Mouse (Mus musculus) hindbrain, postnatal 0 days (tissue): ENCODE data around the gene Ak2. TPM values are rescaled to one million over a fixed set of nuclear protein-coding genes. Genes with fewer than 3 reads are reported as not detected.

Source experiments
- ATAC-seq: fragments of 200-750 bp; cut with Nextera tagmentation; 2 replicates; pipeline ENCODE4 v1.8.0; 2017; ENCODE audit warnings: mild to moderate bottlenecking, moderate TSS enrichment, moderate library complexity
- DNase-seq: peaks from one replicate; pipeline ENCODE4 v3.0.0-alpha.2; 2015; ENCODE audit warnings: low spot score
- H3K27ac ChIP-seq: fragments of 300-500 bp; sonication (generic); 2 replicates; pipeline ENCODE4 v1.5.1; 2014; ENCODE audit warnings: mild to moderate bottlenecking
- H3K27me3 ChIP-seq: fragments of 300-500 bp; sonication (generic); 2 replicates; pipeline ENCODE4 v1.6.1; 2014; ENCODE audit warnings: low read length, mixed read lengths; ENCODE audit not compliant: insufficient read depth
- H3K36me3 ChIP-seq: fragments of 300-500 bp; sonication (generic); 2 replicates; pipeline ENCODE4 v1.6.1; 2014; ENCODE audit warnings: low read length, mixed read lengths; ENCODE audit not compliant: insufficient read depth
- H3K4me1 ChIP-seq: fragments of 300-500 bp; sonication (generic); 2 replicates; pipeline ENCODE4 v1.6.1; 2014; ENCODE audit warnings: antibody characterized with exemption, low read length, mixed read lengths; ENCODE audit not compliant: insufficient read depth
- H3K4me2 ChIP-seq: fragments of 300-500 bp; sonication (generic); 2 replicates; pipeline ENCODE4 v1.6.1; 2014; ENCODE audit warnings: low read depth, mild to moderate bottlenecking, low read length, moderate library complexity, mixed read lengths
- H3K4me3 ChIP-seq: fragments of 300-500 bp; sonication (generic); 2 replicates; pipeline ENCODE4 v1.5.1; 2014; ENCODE audit warnings: low read length
- H3K9ac ChIP-seq: fragments of 300-500 bp; sonication (generic); replicated peaks from 2 replicates; pipeline ENCODE4 v1.6.1; 2014; ENCODE audit warnings: mild to moderate bottlenecking, low read length, moderate library complexity, mixed read lengths
- H3K9me3 ChIP-seq: fragments of 300-500 bp; sonication (generic); 2 replicates; pipeline ENCODE4 v1.6.1; 2016; ENCODE audit warnings: low read length, mixed read lengths
- CTCF ChIP-seq: IDR thresholded peaks from 2 replicates; pipeline ENCODE4 v1.5.1; 2016; ENCODE audit warnings: antibody characterized with exemption, control low read depth, low read depth
- WGBS: fragments of 180-500 bp; shearing (Covaris S2); extraction: QIAGEN DNeasy Blood & Tissue Kit; methylation state at CpG from one replicate; pipeline ENCODE4 v1.1.7; 2014; 5-methylcytosine and 5-hydroxymethylcytosine counted together
- polyA plus RNA-seq: library from polyadenylated mRNA; unstranded; fragments of >200 nt; fragmentation: Nextera tagmentation; extraction: Ambion mirVana; gene quantifications from 2 replicates; pipeline ENCODE4 v1.2.1, GENCODE M21; 2015
- total RNA-seq: library from RNA; depleted of rRNA; stranded (reverse); fragments of >200 nt; gene quantifications from 2 replicates; pipeline ENCODE4 v1.2.3, GENCODE M21; 2014

Ak2 gene
- total and polyA plus RNA-seq, 2 experiments from 2014 or later, result 32.3 to 78.5 TPM

- Histone ChIP-seq H3K9ac (peak overlapping the region; percentile 70), H3K4me3 (peak overlapping the region; percentile 83), H3K27me3 (no peaks in the 10 kb centered on the region), H3K4me2 (peak overlapping the region; percentile 94), H3K36me3 (no peaks in the 10 kb centered on the region), H3K4me1 (peaks cover 15% of the 10 kb centered on the region), H3K9me3 (no peaks in the 10 kb centered on the region), H3K27ac (peak overlapping the region; percentile 75)
- WGBS, result under 1% methylated on average over 49 of the region's 49 CpGs
- TF ChIP-seq CTCF, result no peak
- DNase-seq, result peak; percentile 97
- peak; percentile 100 for ATAC-seq
Measured at GRCm38 (mm10) chr4:128993025-128993662, 1.4 kb downstream of the Ak2 start.

- Histone ChIP-seq H3K27me3 (no peaks in the 10 kb centered on the region), H3K36me3 (no peaks in the 10 kb centered on the region), H3K4me3 (peak overlapping the region; percentile 83), H3K9ac (peak overlapping the region; percentile 70), H3K9me3 (no peaks in the 10 kb centered on the region), H3K4me1 (peaks cover 15% of the 10 kb centered on the region), H3K4me2 (peak overlapping the region; percentile 94), H3K27ac (peak overlapping the region; percentile 75)
- no peak for TF ChIP-seq CTCF
- 2% methylated on average over 12 of the region's 12 CpGs for WGBS
- no peak for ATAC-seq
- peak; percentile 53 for DNase-seq
Measured at GRCm38 (mm10) chr4:128993675-128994074, 1.9 kb downstream of the Ak2 start.

- no peak for ATAC-seq
- H3K4me1 ChIP-seq, result peaks cover 11% of the 10 kb centered on the region
Measured at GRCm38 (mm10) chr4:128995238-128995637, 3.5 kb downstream of the Ak2 start.

GRCm38 (mm10) chr4:128997258-128997657 is 5.5 kb downstream of the Ak2 start:
- TF ChIP-seq CTCF, result no peak
- H3K27ac ChIP-seq, result no peak overlapping the region
- H3K4me1 ChIP-seq, result peaks cover 11% of the 10 kb centered on the region
- peaks cover 15% of the 10 kb centered on the region for H3K36me3 ChIP-seq
- H3K27me3 ChIP-seq, result no peaks in the 10 kb centered on the region
- ATAC-seq (no peak), DNase-seq (no peak)
- H3K9me3 ChIP-seq, result no peaks in the 10 kb centered on the region
- H3K9ac ChIP-seq, result no peak overlapping the region
- WGBS, result 73% methylated on average over 8 of the region's 8 CpGs
- no peak overlapping the region for H3K4me3 ChIP-seq
- H3K4me2 ChIP-seq, result no peak overlapping the region

More at GRCm38 (mm10) chr4:128995238-128995637, 3.5 kb downstream of the Ak2 start:
- no peak overlapping the region for H3K4me2 ChIP-seq
- 86% methylated on average over 7 of the region's 7 CpGs for WGBS
- H3K9ac ChIP-seq, result no peak overlapping the region
- no peak for DNase-seq
- H3K9me3 ChIP-seq, result no peaks in the 10 kb centered on the region
- TF ChIP-seq CTCF, result no peak
- H3K27ac ChIP-seq, result no peak overlapping the region
- no peak overlapping the region for H3K4me3 ChIP-seq
- H3K27me3 ChIP-seq, result no peaks in the 10 kb centered on the region
- no peaks in the 10 kb centered on the region for H3K36me3 ChIP-seq

- no peak overlapping the region for H3K4me3 ChIP-seq
- no peak overlapping the region for H3K9ac ChIP-seq
- H3K4me1 ChIP-seq, result peaks cover 11% of the 10 kb centered on the region
- no peaks in the 10 kb centered on the region for H3K27me3 ChIP-seq
- DNase-seq, result no peak
- H3K4me2 ChIP-seq, result no peak overlapping the region
- TF ChIP-seq CTCF, result no peak
- H3K9me3 ChIP-seq, result no peaks in the 10 kb centered on the region
- H3K36me3 ChIP-seq, result peaks cover 18% of the 10 kb centered on the region
- no peak for ATAC-seq
- H3K27ac ChIP-seq, result no peak overlapping the region
- 80% methylated on average over 8 of the region's 8 CpGs for WGBS
Measured at GRCm38 (mm10) chr4:128998401-128998800, 6.6 kb downstream of the Ak2 start.

- Histone ChIP-seq H3K36me3 (peaks cover 26% of the 10 kb centered on the region), H3K4me2 (no peak overlapping the region), H3K4me1 (no peaks in the 10 kb centered on the region), H3K9me3 (no peaks in the 10 kb centered on the region), H3K27me3 (no peaks in the 10 kb centered on the region), H3K27ac (no peak overlapping the region), H3K4me3 (no peak overlapping the region), H3K9ac (no peak overlapping the region)
- no peak for TF ChIP-seq CTCF
- ATAC-seq, result no peak
- WGBS, result 87% methylated on average over 3 of the region's 3 CpGs
- no peak for DNase-seq
Measured at GRCm38 (mm10) chr4:129000786-129001185, 9.0 kb downstream of the Ak2 start.

GRCm38 (mm10) chr4:129003720-129004119 is 12.0 kb downstream of the Ak2 start:
- DNase-seq (no peak), ATAC-seq (no peak)
- Histone ChIP-seq H3K36me3 (peaks cover 36% of the 10 kb centered on the region), H3K27ac (no peak overlapping the region), H3K27me3 (no peaks in the 10 kb centered on the region), H3K4me2 (no peak overlapping the region), H3K4me3 (no peak overlapping the region), H3K9ac (no peak overlapping the region), H3K9me3 (no peaks in the 10 kb centered on the region), H3K4me1 (no peaks in the 10 kb centered on the region)
- WGBS, result 75% methylated on average over 8 of the region's 8 CpGs
- no peak for TF ChIP-seq CTCF
